ENCODE assay signal across 20 mouse cellular contexts in genomic region chr3:102743202-102743601, GRCm38 (mm10). TPM values are rescaled to one million over a fixed set of nuclear protein-coding genes. Genes with fewer than 3 reads are reported as not detected.
DNase-seq lines count a peak whose midpoint lies in the region; ATAC-seq and TF ChIP-seq lines count a peak whose summit lies in the region.
"Had no signal": no experiment of that assay in that cellular context is flagged by ENCODE, and none has a peak within 500 bp of the region (broad histone marks: within the 10 kb centered on the region; RNA-seq: fewer than 3 reads in every experiment).

No protein-coding gene starts in this region.

- peak; percentile 54 for ATAC-seq in liver, postnatal 0 days
- 0 out of 2 replicates have a peak, but pooled peaks have one; percentile 7 for ATAC-seq in forebrain, embryonic 15.5 days (replicated peaks)
- ATAC-seq in midbrain, embryonic 16.5 days: 0 out of 2 replicates have a peak, but pooled peaks have one; percentile 22
- ATAC-seq: intestine, embryonic 15.5 days had no signal

- peaks cover 7% of the 10 kb centered on the region for H3K4me1 ChIP-seq in liver, postnatal 0 days (ENCODE audit: insufficient read depth)
- peaks cover 12% of the 10 kb centered on the region for H3K4me1 ChIP-seq in forebrain, embryonic 15.5 days
- peaks cover 8% of the 10 kb centered on the region for H3K4me1 ChIP-seq in midbrain, embryonic 16.5 days (ENCODE audit: control insufficient read depth, insufficient read depth, low read length)
- peaks cover under 1% of the 10 kb centered on the region; the same call in 1 of the 2 replicates for H3K4me1 ChIP-seq in kidney, adult 2 months (ENCODE audit: control insufficient read depth, insufficient read depth, low read length)

- no peak overlapping the region for H3K4me2 ChIP-seq in liver, postnatal 0 days (ENCODE audit: low read depth, low read length)
- H3K4me2 ChIP-seq in forebrain, embryonic 15.5 days (replicated peaks): no peak overlapping the region
- no peak overlapping the region for H3K4me2 ChIP-seq in midbrain, embryonic 16.5 days (ENCODE audit: low read length)
- H3K4me2 ChIP-seq: embryonic facial prominence, embryonic 12.5 days; intestine, embryonic 15.5 days; liver, embryonic 11.5 days had no signal

- H3K27ac ChIP-seq in gastrocnemius, adult 2 months: peak overlapping the region; percentile 84
- no peak overlapping the region for H3K27ac ChIP-seq in liver, postnatal 0 days (ENCODE audit: low read depth)
- no peak overlapping the region for H3K27ac ChIP-seq in forebrain, embryonic 15.5 days (replicated peaks)
- no peak overlapping the region for H3K27ac ChIP-seq in midbrain, embryonic 16.5 days (ENCODE audit: low read length)
- H3K27ac ChIP-seq in kidney, adult 2 months (ENCODE audit: insufficient read depth, low read depth, low read length): no peak overlapping the region
- H3K27ac ChIP-seq: embryonic facial prominence, embryonic 12.5 days; intestine, embryonic 15.5 days had no signal

- no peaks in the 10 kb centered on the region for H3K27me3 ChIP-seq in liver, postnatal 0 days (ENCODE audit: insufficient read depth, low read length)
- no peaks in the 10 kb centered on the region for H3K27me3 ChIP-seq in forebrain, embryonic 15.5 days
- H3K27me3 ChIP-seq in midbrain, embryonic 16.5 days (ENCODE audit: control insufficient read depth, insufficient read depth, low read depth, low read length): no peaks in the 10 kb centered on the region
- H3K27me3 ChIP-seq in kidney, adult 2 months (replicated peaks; ENCODE audit: control insufficient read depth, insufficient read depth, low read length): no peaks in the 10 kb centered on the region
- H3K27me3 ChIP-seq: embryonic facial prominence, embryonic 12.5 days; intestine, embryonic 15.5 days had no signal

- TF ChIP-seq POLR2A in kidney, adult 2 months (IDR thresholded peaks at IDR 0.05; ENCODE audit: low read depth, low read length): no peak

- H3K9ac ChIP-seq in liver, postnatal 0 days (replicated peaks): no peak overlapping the region
- no peak overlapping the region for H3K9ac ChIP-seq in forebrain, embryonic 15.5 days (replicated peaks)
- H3K9ac ChIP-seq in midbrain, embryonic 16.5 days (ENCODE audit: low read depth, low read length): no peak overlapping the region
- H3K9ac ChIP-seq: embryonic facial prominence, embryonic 12.5 days; intestine, embryonic 15.5 days had no signal

- no peaks in the 10 kb centered on the region for H3K36me3 ChIP-seq in liver, postnatal 0 days (replicated peaks; ENCODE audit: insufficient read depth, low read length)
- no peaks in the 10 kb centered on the region for H3K36me3 ChIP-seq in forebrain, embryonic 15.5 days
- no peaks in the 10 kb centered on the region for H3K36me3 ChIP-seq in midbrain, embryonic 16.5 days (ENCODE audit: control insufficient read depth, insufficient read depth, low read length)
- H3K36me3 ChIP-seq in kidney, adult 2 months (ENCODE audit: control insufficient read depth, insufficient read depth, low read length): no peaks in the 10 kb centered on the region
- H3K36me3 ChIP-seq: embryonic facial prominence, embryonic 12.5 days; G1E; intestine, embryonic 15.5 days had no signal

- no peak for DNase-seq in gastrocnemius, adult 2 months
- DNase-seq in gastrocnemius, postnatal 25 days: no peak
- DNase-seq in liver, postnatal 0 days: no peak
- no peak for DNase-seq in liver
- DNase-seq in kidney, adult 2 months: no peak
- DNase-seq in urinary bladder, postnatal 36 days (ENCODE audit: low spot score in 2 of 2): no peak
- DNase-seq: B cell, adult 2 months; cerebellum, adult 8-10 months; kidney, postnatal 4 days; thymus, adult 2 months had no signal

- intact Hi-C loops in gastrocnemius, adult 2 months (cut with DNase I): no loop called here

- TF ChIP-seq EP300 in liver, postnatal 0 days (IDR thresholded peaks at IDR 0.05; ENCODE audit: low read depth): no peak

- no peaks in the 10 kb centered on the region for H3K9me3 ChIP-seq in liver, postnatal 0 days (ENCODE audit: low read length)
- no peaks in the 10 kb centered on the region for H3K9me3 ChIP-seq in forebrain, embryonic 15.5 days
- H3K9me3 ChIP-seq in midbrain, embryonic 16.5 days (replicated peaks; ENCODE audit: control insufficient read depth, low read length, poor library complexity, severe bottlenecking): no peaks in the 10 kb centered on the region
- H3K9me3 ChIP-seq: embryonic facial prominence, embryonic 12.5 days; G1E; intestine, embryonic 15.5 days had no signal

- TF ChIP-seq CTCF in gastrocnemius, adult 2 months (IDR thresholded peaks at IDR 0.05): no peak
- no peak for TF ChIP-seq CTCF in liver, postnatal 0 days (IDR thresholded peaks at IDR 0.05; ENCODE audit: low read depth)
- no peak for TF ChIP-seq CTCF in kidney, adult 2 months (conservative IDR thresholded peaks at IDR 0.05; ENCODE audit: insufficient read depth, insufficient read length, low read depth, low read length)

- WGBS in liver, postnatal 0 days (ENCODE audit: insufficient replicate concordance): 53% methylated on average over 4 of the region's 4 CpGs
- 15% methylated on average over 4 of the region's 4 CpGs for WGBS in forebrain, embryonic 15.5 days
- 30% methylated on average over 4 of the region's 4 CpGs for WGBS in midbrain, embryonic 16.5 days
- WGBS in kidney, adult 2 months: 87% methylated on average over 4 of the region's 4 CpGs

- H3K4me3 ChIP-seq in gastrocnemius, adult 2 months: no peak overlapping the region
- H3K4me3 ChIP-seq in liver, postnatal 0 days (ENCODE audit: low read depth, low read length): no peak overlapping the region
- H3K4me3 ChIP-seq in forebrain, embryonic 15.5 days: no peak overlapping the region
- no peak overlapping the region for H3K4me3 ChIP-seq in midbrain, embryonic 16.5 days (ENCODE audit: low read depth, low read length)
- H3K4me3 ChIP-seq in kidney, adult 2 months (ENCODE audit: insufficient read depth, low read depth, low read length): no peak overlapping the region
- H3K4me3 ChIP-seq: embryonic facial prominence, embryonic 12.5 days; intestine, embryonic 15.5 days; left cerebral cortex, adult 2 months had no signal

RNA-seq across cellular contexts. Expression of gene Tspan2, which starts 8.9 kb away (rescaled TPM):
- total RNA-seq in gastrocnemius, adult 2 months (2021): 1 to 10 TPM; 4.3 to 5.2 TPM
- 1 to 10 TPM; 5.2 to 7.6 TPM for total RNA-seq in gastrocnemius, postnatal 25 days (2021)
- 1.9 and 2.1 TPM in 2 replicates for polyA plus RNA-seq in liver, postnatal 0 days (2015; fragmentation: Nextera tagmentation; extraction: Ambion mirVana)
- 6.7 and 7.5 TPM in 2 replicates for polyA plus RNA-seq in forebrain, embryonic 15.5 days (2015; fragmentation: Nextera tagmentation; extraction: Ambion mirVana)
- 11.6 and 11.8 TPM in 2 replicates for polyA plus RNA-seq in midbrain, embryonic 16.5 days (2015; fragmentation: Nextera tagmentation; extraction: Ambion mirVana)
- 1.4 and 3.0 TPM in 2 replicates for polyA plus RNA-seq in kidney, adult 2 months (2012; rRNA removed)
- polyA plus RNA-seq: G1E had no signal

RNA-seq across cellular contexts. Expression of gene Tshb, which starts 39.3 kb away (rescaled TPM):
- total RNA-seq in gastrocnemius, adult 2 months (2021): not detected
- not detected for total RNA-seq in gastrocnemius, postnatal 25 days (2021)
- 0.04 TPM in 1 of 2 replicates, not detected in the other for polyA plus RNA-seq in liver, postnatal 0 days (2015; fragmentation: Nextera tagmentation; extraction: Ambion mirVana)
- 0.08 and 0.37 TPM in 2 replicates for polyA plus RNA-seq in forebrain, embryonic 15.5 days (2015; fragmentation: Nextera tagmentation; extraction: Ambion mirVana)
- 0.43 and 0.71 TPM in 2 replicates for polyA plus RNA-seq in midbrain, embryonic 16.5 days (2015; fragmentation: Nextera tagmentation; extraction: Ambion mirVana)
- not detected in 2 replicates for polyA plus RNA-seq in kidney, adult 2 months (2012; rRNA removed)
- total RNA-seq: granulocyte monocyte progenitor cell, adult 5-6 weeks; left cerebral cortex, adult 2 months; monocyte, adult 5-6 weeks had no signal
- polyA plus RNA-seq: G1E; spleen, adult 2 months; thymus, adult 2 months had no signal
